Mouse (Mus musculus): ENCODE results near the gene Lrfn3. TPM values are rescaled to one million over a fixed set of nuclear protein-coding genes. Genes with fewer than 3 reads are reported as not detected.

Lrfn3 gene
- total RNA-seq, 2 experiments from 2014 or later: 29.3 to 30.7 TPM

DNA sequence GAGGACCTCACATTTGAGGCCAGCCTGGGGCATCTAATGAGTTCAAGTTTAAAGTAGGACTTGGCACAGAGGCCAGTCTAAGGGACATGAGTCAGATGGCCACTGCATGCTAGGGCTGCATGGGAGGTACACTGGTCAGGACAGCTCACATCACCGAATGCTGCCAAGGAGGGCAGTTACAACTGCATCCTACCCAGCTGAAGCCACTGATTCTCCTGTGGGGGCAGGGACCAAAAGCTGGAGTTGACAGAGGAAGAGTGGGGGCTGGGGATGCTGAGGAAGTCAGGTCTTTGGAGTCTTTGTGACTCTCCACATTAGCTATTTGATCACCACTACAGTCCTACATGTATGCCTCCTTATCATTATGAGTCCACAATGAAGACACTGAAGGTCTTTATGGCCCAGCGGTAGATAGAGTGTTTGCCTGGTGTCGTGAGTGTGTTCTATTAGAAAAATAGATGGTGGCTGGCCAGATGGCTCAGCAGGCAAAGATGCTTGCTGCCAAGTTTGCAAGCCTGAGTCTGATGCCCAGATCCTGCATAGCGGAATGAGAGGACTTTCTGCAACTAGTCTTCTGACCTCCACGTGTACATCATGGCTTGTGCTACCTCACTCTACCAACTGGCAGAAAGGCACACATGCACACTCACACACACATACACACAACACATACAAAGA lies 23.0 kb downstream of the Lrfn3 start:
- DNase-seq: no peak

DNA sequence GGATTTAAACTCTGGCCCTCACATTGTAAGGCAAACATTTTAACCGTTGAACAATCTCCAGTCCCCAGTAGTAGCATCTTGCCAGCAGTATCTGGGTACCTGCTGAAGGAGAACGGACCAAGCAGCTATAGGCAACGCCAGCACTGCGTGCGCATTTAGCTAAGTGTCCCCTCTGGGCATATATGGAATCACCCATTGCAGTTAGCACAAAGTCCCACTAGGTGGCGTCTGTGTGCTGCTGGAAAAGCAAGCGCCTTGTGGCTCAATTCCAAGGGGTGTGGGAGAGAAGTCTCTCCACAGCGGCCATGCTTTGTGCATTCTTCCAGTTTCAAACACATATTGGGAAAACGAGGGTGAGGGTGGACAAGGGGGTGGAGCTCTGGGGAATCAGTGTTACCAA lies 26.2 kb downstream of the Lrfn3 start:
- peak; percentile 82 to 85 for DNase-seq

GRCm38 (mm10) chr7:30335688-30336087 lies 26.9 kb downstream of the Lrfn3 start:
- no peak for DNase-seq

DNA sequence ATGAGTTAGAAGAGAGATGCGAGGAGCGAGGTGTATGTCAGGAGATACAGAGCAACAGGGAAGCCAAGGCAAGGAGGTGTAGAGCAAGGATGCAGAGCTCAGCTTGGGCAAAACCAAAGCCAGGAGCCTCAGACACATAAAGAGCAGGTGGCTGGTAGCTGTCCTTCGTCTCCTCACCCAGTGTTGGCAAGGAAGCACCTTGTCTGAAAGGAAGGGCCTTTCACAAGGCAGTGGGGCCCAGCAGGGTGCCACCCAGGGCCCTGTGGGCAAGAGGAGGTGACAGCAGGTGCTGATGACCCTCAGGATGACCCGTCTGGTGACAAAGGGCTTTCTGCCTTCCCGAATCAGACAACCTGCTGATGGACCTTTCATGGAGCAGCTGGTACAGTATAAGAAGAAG lies 28.0 kb downstream of the Lrfn3 start:
- DNase-seq: no peak

DNA sequence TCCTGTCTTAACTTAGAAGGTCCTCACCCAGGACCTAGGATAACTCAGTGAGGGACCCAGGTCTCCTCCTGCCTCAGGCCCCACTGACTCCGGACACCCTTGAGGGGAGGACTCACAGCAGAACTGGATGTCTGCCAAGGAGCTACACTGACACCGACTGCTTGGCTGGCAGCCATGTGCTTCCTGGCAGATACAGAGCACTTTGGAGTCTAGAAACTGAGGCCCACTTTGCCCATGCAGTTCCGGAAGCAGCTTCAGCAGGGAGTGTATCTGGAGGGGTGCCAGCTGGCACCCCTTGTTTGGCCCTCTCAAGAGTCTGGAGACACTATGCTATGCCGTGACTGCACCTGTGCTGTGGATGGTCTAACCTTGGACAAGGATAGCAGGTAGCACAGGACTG lies 29.1 kb downstream of the Lrfn3 start:
- peak; percentile 53 to 58 for DNase-seq

DNA sequence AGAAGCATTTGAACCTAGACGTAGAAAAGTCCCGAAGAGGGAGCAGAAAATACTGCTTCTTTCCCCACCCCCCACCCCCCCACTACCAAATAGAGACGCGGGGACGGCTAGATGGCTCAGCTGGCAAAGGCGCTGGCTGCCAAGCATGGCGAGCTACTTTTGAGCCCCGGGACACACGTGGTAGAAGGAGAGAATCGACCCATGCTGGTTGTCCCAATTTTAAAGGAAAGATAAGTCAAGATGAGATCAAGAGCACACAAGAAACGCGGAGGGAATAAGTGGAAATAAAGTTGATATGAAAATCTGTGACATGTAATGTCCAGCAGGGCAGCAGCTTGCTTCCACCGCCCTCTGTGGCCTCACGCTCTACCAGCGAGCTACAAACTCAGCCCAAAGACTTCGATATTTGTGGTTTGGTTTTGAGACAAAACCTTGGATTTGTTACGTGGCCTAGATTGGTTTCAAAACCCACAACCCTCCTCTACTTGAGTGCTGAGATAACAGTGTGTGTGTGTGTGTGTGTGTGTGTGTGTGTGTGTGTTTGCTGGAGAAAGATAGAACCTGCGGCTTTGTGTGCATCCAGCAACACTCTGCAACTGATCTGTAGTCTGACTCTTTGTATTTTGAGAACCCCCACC lies 29.8 kb downstream of the Lrfn3 start:
- DNase-seq: no peak

GRCm38 (mm10) chr7:30331887-30332286 lies 30.7 kb downstream of the Lrfn3 start:
- DNase-seq: peak; percentile 86 to 87

- DNase-seq: no peak
Observed at GRCm38 (mm10) chr7:30328379-30328778, 34.2 kb downstream of the Lrfn3 start.

GRCm38 (mm10) chr7:30327140-30327539 lies 35.4 kb downstream of the Lrfn3 start:
- no peak for DNase-seq

GRCm38 (mm10) chr7:30326427-30326826 lies 36.1 kb downstream of the Lrfn3 start:
- DNase-seq: no peak

- DNase-seq: no peak
Observed at GRCm38 (mm10) chr7:30325364-30325763, 37.2 kb downstream of the Lrfn3 start.

DNA sequence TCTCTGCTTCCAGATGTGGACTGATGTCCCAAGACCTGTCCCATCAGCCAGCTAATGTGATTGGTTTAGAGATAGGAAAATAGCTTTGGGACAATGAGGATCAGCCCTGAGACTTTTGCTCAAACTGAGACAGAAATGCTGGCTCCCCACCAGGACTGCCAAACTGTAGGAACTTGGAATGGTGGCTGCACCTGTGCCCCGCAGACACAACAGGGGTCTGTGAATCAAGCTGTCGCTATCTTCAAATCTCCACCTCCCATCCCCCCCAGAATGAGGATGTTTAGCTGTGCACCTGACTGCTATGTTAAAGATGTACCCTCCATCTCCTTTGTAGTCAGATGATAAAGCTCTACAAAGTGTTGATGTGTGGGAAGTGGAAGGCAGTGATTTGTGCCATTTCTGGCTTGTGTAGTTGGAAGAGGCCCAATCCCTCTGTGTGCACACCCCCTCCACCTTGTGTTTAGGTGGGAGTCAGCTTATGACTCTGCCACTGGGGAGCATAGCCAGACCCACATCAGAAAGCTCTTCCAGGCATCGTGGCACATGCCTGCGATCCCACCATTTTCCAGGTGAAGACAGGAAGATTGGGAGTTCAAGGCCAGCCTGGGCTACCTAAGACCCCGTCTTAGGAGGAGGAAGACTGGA lies 38.1 kb downstream of the Lrfn3 start:
- DNase-seq: peak in 1 of 2 experiments; percentile 52

DNA sequence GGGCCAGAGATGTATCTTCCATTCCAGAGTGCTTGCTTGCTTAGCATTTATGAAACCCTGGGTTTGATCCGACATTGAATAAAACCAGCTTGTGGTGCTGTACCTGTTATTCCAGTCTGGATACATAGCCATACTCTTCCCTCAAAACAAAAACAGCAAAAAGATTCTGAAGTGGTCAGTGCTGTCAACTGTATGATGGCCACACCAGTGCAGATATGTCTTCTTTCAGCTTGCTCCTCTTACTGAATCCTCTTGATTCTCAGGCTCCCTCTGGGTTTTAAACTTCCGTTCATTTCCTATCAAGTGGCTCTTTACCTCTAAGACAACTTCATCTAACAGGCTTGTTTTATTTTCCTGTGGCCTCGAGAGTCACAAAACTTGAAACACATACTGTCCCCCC lies 38.8 kb downstream of the Lrfn3 start, which contains the start of gene Sdhaf1:
Gene Sdhaf1 (minus strand): TSS at position 101 of the 400 bp plus-strand sequence.
- DNase-seq: no peak

DNA sequence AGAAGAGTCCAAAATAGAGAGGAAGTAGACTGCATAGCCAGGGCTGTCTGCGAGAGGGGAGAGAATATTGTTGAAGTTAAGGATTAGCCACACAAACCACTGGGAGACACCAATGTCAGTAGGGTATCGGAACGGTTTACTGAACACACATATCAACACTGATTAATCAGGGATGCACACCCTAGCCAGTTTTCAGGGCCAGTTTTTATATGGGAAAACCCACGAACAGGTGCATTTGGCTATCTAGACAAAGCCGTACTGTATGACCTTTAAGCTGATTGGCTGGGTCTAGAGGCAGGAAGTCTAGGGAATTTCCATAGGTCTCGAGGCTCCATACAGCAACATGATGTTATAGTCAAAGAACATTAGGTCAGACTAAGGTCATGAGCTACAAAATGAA lies 39.7 kb downstream of the Lrfn3 start:
- DNase-seq: no peak

DNA sequence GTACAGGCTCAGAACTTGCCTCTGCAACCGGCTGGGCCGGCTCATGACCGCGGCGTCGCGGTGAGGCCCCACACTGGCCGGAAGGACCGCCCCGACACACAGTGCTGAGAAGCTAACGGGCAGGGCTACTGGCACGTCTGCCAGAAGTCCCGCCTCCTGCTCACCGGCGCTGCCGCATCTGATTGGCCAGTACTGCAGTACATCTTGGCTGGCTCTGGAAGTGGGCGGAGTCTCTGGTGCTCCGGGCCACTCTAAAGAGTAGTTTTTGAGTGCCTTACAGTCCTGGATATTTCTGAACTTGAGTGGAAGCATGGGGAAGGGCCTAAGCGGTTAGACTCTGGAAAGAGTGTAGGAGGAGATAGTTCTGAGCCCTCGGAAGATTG lies 40.3 kb downstream of the Lrfn3 start:
- DNase-seq: peak; percentile 96

DNA sequence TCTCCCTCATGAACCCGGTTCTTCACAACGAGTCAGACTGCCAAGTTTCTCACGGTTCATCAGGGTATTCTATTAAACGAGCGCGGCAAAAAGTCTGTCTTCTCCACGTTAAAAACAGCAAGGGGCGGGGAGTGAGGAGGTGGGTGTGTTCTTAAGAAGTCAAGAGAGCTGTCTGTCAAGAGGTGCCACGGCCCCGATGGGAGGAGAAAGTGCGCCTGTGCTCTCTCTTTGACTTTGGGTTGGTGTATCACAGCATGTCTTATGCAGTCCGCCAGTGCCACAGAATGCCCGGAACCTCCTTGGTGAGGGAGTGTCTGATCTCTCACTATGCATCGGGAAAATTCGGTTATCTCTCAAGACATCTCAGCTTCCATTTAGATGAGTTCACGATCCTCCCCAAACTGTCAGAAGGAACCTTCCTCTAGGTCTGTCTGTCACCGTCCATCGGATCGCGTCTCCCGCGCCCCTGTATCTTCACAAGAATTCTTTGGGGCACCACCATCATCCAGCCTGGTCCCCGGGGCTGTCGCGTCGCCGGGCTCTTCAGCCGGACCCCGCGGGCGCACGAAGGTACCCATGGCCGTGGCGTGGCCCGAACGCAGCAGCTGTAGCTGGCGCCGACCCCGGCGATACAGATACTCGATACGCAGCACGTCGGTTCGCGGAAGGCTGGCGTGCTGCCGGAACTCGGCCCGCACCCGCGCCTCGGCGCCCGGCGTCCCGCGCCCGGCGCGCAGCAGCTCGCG lies 40.9 kb downstream of the Lrfn3 start, which contains the start of gene E130208F15Rik:
Gene E130208F15Rik (plus strand): TSS at position 202 of the 746 bp plus-strand sequence.
- DNase-seq: peak; percentile 61 to 67

DNA sequence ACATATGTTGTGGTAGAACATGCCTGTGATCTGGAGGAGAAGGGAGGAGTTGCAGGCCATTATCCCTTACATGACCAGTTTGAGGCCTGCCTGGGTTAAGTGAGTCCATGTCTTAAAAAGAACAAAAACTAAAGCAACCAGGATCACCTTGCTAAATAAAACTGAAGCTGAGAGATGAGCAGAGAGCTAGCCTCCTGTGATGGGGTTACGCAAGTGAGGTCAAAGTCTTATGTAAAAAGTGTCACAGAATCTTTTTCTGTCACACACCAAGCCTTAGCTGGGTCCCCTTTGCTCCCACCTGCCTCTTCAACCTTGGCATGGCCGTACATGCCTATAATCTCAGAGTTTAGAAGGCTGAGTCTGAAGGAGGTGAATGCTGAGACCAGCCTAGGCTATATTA lies 41.6 kb downstream of the Lrfn3 start:
- DNase-seq: no peak

- DNase-seq: no peak
Observed at GRCm38 (mm10) chr7:30318142-30318541, 44.4 kb downstream of the Lrfn3 start.

GRCm38 (mm10) chr7:30315559-30316529 lies 46.7 kb downstream of the Lrfn3 start:
- DNase-seq: no peak

GRCm38 (mm10) chr7:30314721-30315155 lies 47.8 kb downstream of the Lrfn3 start, which contains the start of gene Syne4:
Syne4 (plus strand) TSS chr7:30314807.
- DNase-seq: no peak

GRCm38 (mm10) chr7:30313666-30314320 lies 48.8 kb downstream of the Lrfn3 start:
- DNase-seq: no peak
